9 mouse cellular contexts compared by ENCODE assay signal in the genomic region with DNA sequence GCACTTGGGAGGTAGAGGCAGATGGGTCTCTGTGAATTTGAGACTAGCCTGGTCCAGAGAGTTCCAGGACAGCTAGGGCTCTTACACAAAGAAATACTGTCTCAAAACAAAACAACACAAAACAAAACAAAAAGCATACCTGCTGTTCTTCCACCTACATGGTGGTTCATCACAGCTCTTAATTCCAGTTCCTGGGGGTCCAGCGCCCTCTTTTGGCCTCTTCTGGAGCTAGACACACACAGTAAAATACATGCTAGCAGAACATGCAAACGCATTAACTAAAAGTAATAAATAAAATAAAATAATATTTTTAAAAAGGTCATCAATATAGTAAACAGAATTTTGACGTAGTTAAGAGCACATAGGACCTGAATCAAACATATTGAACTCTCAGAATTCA. TPM values are rescaled to one million over a fixed set of nuclear protein-coding genes. Genes with fewer than 3 reads are reported as not detected.
DNase-seq lines count a peak whose midpoint lies in the region; ATAC-seq and TF ChIP-seq lines count a peak whose summit lies in the region.
"Had no signal": no experiment of that assay in that cellular context is flagged by ENCODE, and none has a peak within 500 bp of the region (broad histone marks: within the 10 kb centered on the region; RNA-seq: fewer than 3 reads in every experiment).

No protein-coding gene starts in this region.

- TF ChIP-seq CTCF in hindbrain, postnatal 0 days (IDR thresholded peaks at IDR 0.05; ENCODE audit: low read depth): peak; percentile 55
- no peak for TF ChIP-seq CTCF in thymus, adult 2 months (IDR thresholded peaks at IDR 0.05; ENCODE audit: borderline replicate concordance, control insufficient read depth, extremely low read depth, insufficient read depth, low read length, poor library complexity)

- no peaks in the 10 kb centered on the region for H3K9me3 ChIP-seq in hindbrain, postnatal 0 days (ENCODE audit: low read length)
- H3K9me3 ChIP-seq in hindbrain, embryonic 16.5 days (ENCODE audit: control insufficient read depth, low read length): no peaks in the 10 kb centered on the region
- H3K9me3 ChIP-seq: stomach, embryonic 15.5 days had no signal

- no peak overlapping the region for H3K4me3 ChIP-seq in hindbrain, postnatal 0 days (ENCODE audit: low read length)
- no peak overlapping the region for H3K4me3 ChIP-seq in hindbrain, embryonic 16.5 days (ENCODE audit: low read length)
- H3K4me3 ChIP-seq in thymus, adult 2 months (ENCODE audit: control insufficient read depth, insufficient read depth, low read length): no peak overlapping the region
- H3K4me3 ChIP-seq: stomach, embryonic 15.5 days had no signal

- H3K4me1 ChIP-seq in hindbrain, postnatal 0 days (ENCODE audit: insufficient read depth, low read length): no peaks in the 10 kb centered on the region
- no peaks in the 10 kb centered on the region for H3K4me1 ChIP-seq in hindbrain, embryonic 16.5 days (ENCODE audit: control insufficient read depth, insufficient read depth, low read depth, low read length)
- no peaks in the 10 kb centered on the region for H3K4me1 ChIP-seq in thymus, adult 2 months (replicated peaks; ENCODE audit: control insufficient read depth, insufficient read depth, low read length)
- H3K4me1 ChIP-seq: stomach, embryonic 15.5 days had no signal

- no peak overlapping the region for H3K9ac ChIP-seq in hindbrain, postnatal 0 days (replicated peaks; ENCODE audit: low read length)
- H3K9ac ChIP-seq in hindbrain, embryonic 16.5 days (ENCODE audit: low read depth, low read length): no peak overlapping the region
- H3K9ac ChIP-seq: stomach, embryonic 15.5 days had no signal

- no peak for ATAC-seq in hindbrain, postnatal 0 days
- ATAC-seq in hindbrain, embryonic 16.5 days: no peak
- no peak for ATAC-seq in megakaryocyte-erythroid progenitor cell, adult 5-6 weeks (replicated peaks; ENCODE audit: low FRiP score, low TSS enrichment, poor library complexity, severe bottlenecking)

- 36% methylated on average over 3 of the region's 3 CpGs for WGBS in hindbrain, postnatal 0 days
- 35% methylated on average over 3 of the region's 3 CpGs for WGBS in hindbrain, embryonic 16.5 days
- 39% methylated on average over 3 of the region's 3 CpGs for whole genome bisulfite sequencing in thymus, adult 2 months

- H3K27me3 ChIP-seq in hindbrain, postnatal 0 days (ENCODE audit: insufficient read depth, low read length): no peaks in the 10 kb centered on the region
- H3K27me3 ChIP-seq in hindbrain, embryonic 16.5 days (replicated peaks; ENCODE audit: control insufficient read depth, insufficient read depth, low read length): no peaks in the 10 kb centered on the region
- H3K27me3 ChIP-seq in thymus, adult 2 months (ENCODE audit: control insufficient read depth, insufficient read depth, low read length): no peaks in the 10 kb centered on the region
- H3K27me3 ChIP-seq: stomach, embryonic 15.5 days had no signal

- H3K4me2 ChIP-seq in hindbrain, postnatal 0 days (ENCODE audit: low read depth, low read length): no peak overlapping the region
- H3K4me2 ChIP-seq in hindbrain, embryonic 16.5 days (ENCODE audit: low read length): no peak overlapping the region
- H3K4me2 ChIP-seq: stomach, embryonic 15.5 days had no signal

- no peaks in the 10 kb centered on the region for H3K36me3 ChIP-seq in hindbrain, postnatal 0 days (ENCODE audit: insufficient read depth, low read length)
- no peaks in the 10 kb centered on the region for H3K36me3 ChIP-seq in hindbrain, embryonic 16.5 days (ENCODE audit: control insufficient read depth, insufficient read depth, low read length)
- H3K36me3 ChIP-seq in thymus, adult 2 months (ENCODE audit: control insufficient read depth, insufficient read depth, low read length): no peaks in the 10 kb centered on the region
- H3K36me3 ChIP-seq: stomach, embryonic 15.5 days had no signal

- TF ChIP-seq POLR2A in thymus, adult 2 months (IDR thresholded peaks at IDR 0.05; ENCODE audit: control insufficient read depth, extremely low read depth, insufficient read depth, low read length, poor library complexity): no peak

- H3K27ac ChIP-seq in hindbrain, postnatal 0 days: no peak overlapping the region
- no peak overlapping the region for H3K27ac ChIP-seq in hindbrain, embryonic 16.5 days (ENCODE audit: low read depth, low read length)
- H3K27ac ChIP-seq in thymus, adult 2 months (ENCODE audit: control insufficient read depth, insufficient read depth, low read length): no peak overlapping the region
- H3K27ac ChIP-seq: stomach, embryonic 15.5 days had no signal

- peak; percentile 66 for DNase-seq in hindbrain, postnatal 0 days (ENCODE audit: low spot score)
- peak; percentile 54 for DNase-seq in thymus, adult 2 months
- DNase-seq in thymus, adult 18-20 months: no peak
- peak; percentile 46 to 65 for DNase-seq in adrenal gland, postnatal 36 days
- peak; percentile 4 for DNase-seq in layer of hippocampus, adult 9-10 months (ENCODE audit: low spot score)
- DNase-seq in urinary bladder, postnatal 4 days (ENCODE audit: low spot score in 2 of 2): no peak

RNA-seq across cellular contexts. Expression of gene Ceacam15, which starts 19.5 kb away (rescaled TPM):
- total RNA-seq in hindbrain, postnatal 0 days (2014; rRNA removed): not detected in 2 replicates
- not detected in 2 replicates for polyA plus RNA-seq in hindbrain, postnatal 0 days (2015; fragmentation: Nextera tagmentation; extraction: Ambion mirVana)
- polyA plus RNA-seq in hindbrain, embryonic 16.5 days (2015; fragmentation: Nextera tagmentation; extraction: Ambion mirVana): not detected in 2 replicates
- polyA plus RNA-seq in thymus, adult 2 months (2012; rRNA removed): 0.75 and 0.84 TPM in 2 replicates
- not detected for total RNA-seq in adrenal gland, postnatal 36 days (2021)
- not detected in 2 replicates for total RNA-seq in megakaryocyte-erythroid progenitor cell, adult 5-6 weeks (2014; fragmentation: Nextera tagmentation)
- total RNA-seq in megakaryocyte-erythroid progenitor cell, adult 5-6 weeks (2017): not detected in 2 replicates
- polyA plus RNA-seq: stomach, embryonic 15.5 days had no signal

RNA-seq across cellular contexts. Expression of gene Ceacam9, which starts 26.7 kb away (rescaled TPM):
- total RNA-seq in hindbrain, postnatal 0 days (2014; rRNA removed): not detected in 2 replicates
- polyA plus RNA-seq in hindbrain, postnatal 0 days (2015; fragmentation: Nextera tagmentation; extraction: Ambion mirVana): 0.67 and 0.68 TPM in 2 replicates
- 0.33 and 0.51 TPM in 2 replicates for polyA plus RNA-seq in hindbrain, embryonic 16.5 days (2015; fragmentation: Nextera tagmentation; extraction: Ambion mirVana)
- 0.07 TPM in 1 of 2 replicates, not detected in the other for polyA plus RNA-seq in thymus, adult 2 months (2012; rRNA removed)
- total RNA-seq in adrenal gland, postnatal 36 days (2021): not detected
- not detected in 2 replicates for total RNA-seq in megakaryocyte-erythroid progenitor cell, adult 5-6 weeks (2014; fragmentation: Nextera tagmentation)
- total RNA-seq in megakaryocyte-erythroid progenitor cell, adult 5-6 weeks (2017): not detected in 2 replicates
- polyA plus RNA-seq: stomach, embryonic 15.5 days had no signal

RNA-seq across cellular contexts. Expression of gene Ap2s1, which starts 43.2 kb away (rescaled TPM):
- 556 and 619 TPM in 2 replicates for total RNA-seq in hindbrain, postnatal 0 days (2014; rRNA removed)
- polyA plus RNA-seq in hindbrain, postnatal 0 days (2015; fragmentation: Nextera tagmentation; extraction: Ambion mirVana): 501 and 524 TPM in 2 replicates
- polyA plus RNA-seq in hindbrain, embryonic 16.5 days (2015; fragmentation: Nextera tagmentation; extraction: Ambion mirVana): 447 and 505 TPM in 2 replicates
- 418 and 426 TPM in 2 replicates for polyA plus RNA-seq in thymus, adult 2 months (2012; rRNA removed)
- total RNA-seq in adrenal gland, postnatal 36 days (2021): 100 to 1,000 TPM; 133 to 149 TPM
- 138 and 161 TPM in 2 replicates for total RNA-seq in megakaryocyte-erythroid progenitor cell, adult 5-6 weeks (2014; fragmentation: Nextera tagmentation)
- total RNA-seq in megakaryocyte-erythroid progenitor cell, adult 5-6 weeks (2017): 55.7 and 62.9 TPM in 2 replicates

Comparison
In these comparisons a context has a peak if more than half of its experiments do, and no peak if none do; other contexts are left out.
1. DNase-seq: peak in hindbrain, postnatal 0 days (single experiment), thymus, adult 2 months (single experiment), adrenal gland, postnatal 36 days (2 of 2) and layer of hippocampus, adult 9-10 months (single experiment); none in thymus, adult 18-20 months (0 of 2) and urinary bladder, postnatal 4 days (0 of 2).